Mouse (Mus musculus): Measurements from ENCODE around the gene Olfr1508.
"Not testable (repeated sequence)": the region's sequence is repeated elsewhere in the genome, so short reads cannot be mapped to it uniquely, and the experiment has no call there.

Olfr1508 gene

DNA sequence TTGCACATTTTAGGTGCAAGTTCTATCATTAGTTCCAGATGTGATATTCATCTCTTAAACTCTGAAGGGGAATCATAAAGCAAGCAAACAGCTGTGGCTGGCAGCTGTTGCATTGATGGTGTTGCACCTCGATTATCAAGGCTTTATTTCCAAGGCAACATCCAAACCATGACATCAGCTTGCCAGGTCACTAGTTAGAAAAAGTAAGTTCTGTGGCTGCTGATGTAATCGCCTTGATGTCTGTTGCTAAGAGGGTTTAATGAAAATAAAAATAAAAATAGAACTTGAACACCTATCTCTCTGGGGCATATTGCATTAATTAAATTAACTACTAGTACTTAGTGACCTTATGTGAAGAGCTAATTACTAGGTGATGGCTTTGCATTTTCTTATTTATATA lies at the start of gene Olfr1508:
Olfr1508 (minus strand) TSS at position 101 of the 400 bp plus-strand sequence.
- DNase-seq (ENCODE audit: low spot score), result no peak

- no peak for DNase-seq (ENCODE audit: low spot score)
These were observed 28.2 kb upstream of the Olfr1508 start, which contains the start of gene Olfr1507 for GRCm38 (mm10) chr14:52495516-52495915. Gene Olfr1507 (minus strand): TSS chr14:52495749.

DNA sequence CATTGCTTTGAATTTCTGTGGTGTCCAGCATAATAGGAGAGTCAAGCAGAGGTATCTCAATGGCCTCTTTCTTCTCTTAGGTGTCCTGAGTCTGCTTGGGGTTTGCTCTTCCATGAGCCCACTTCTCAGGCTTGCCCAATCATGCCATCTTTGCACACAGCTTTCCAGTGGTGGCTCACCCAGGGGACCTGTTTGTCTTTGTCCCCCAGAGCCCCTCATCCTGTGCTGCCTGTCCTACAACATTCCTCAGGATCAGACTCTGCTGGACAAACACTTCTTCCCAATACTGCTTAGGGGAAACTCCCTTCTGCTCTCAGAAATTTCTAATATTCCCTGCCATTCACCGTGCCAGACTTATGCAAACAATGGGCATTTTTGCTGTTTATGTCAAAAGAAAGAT lies 1.6 kb downstream of the Olfr1508 start:
- DNase-seq (ENCODE audit: low spot score), result no peak

DNA sequence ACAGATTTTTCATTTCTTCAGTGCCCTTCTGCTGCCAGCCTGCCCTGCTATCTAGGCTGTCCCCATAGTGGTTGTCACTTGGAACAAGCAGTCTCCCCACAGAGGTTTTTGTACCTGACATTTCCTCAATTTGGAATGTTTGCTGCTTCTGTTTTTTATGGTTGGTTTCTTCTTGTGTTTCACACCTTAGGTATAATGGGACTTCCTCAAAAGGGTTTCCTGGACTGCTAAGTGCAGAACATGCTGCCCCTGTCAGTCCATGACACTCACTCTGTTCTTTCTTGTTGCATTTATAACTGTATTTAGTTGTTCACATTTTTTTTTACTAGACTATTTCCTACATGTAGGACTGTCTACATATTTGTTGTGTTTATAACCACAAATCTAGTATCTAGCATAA lies 5.4 kb downstream of the Olfr1508 start:
- DNase-seq (ENCODE audit: low spot score), result no peak

DNA sequence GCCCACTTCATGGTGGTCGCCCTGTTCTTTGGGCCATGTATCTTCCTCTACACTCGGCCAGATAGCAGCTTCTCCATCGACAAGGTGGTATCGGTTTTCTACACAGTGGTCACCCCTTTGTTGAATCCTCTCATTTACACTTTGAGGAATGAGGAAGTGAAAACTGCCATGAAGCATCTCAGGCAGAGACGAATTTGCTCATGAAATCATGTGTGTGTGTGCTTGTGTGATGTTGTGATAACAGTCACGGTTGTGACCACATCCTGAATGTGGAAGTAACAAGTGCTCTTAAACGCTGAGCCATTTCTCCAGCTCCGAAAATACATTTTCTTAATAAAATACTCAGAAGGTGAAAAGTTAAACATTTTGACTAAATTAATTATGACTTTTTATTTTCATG lies 16.2 kb downstream of the Olfr1508 start:
- no peak for DNase-seq (ENCODE audit: low spot score)

DNA sequence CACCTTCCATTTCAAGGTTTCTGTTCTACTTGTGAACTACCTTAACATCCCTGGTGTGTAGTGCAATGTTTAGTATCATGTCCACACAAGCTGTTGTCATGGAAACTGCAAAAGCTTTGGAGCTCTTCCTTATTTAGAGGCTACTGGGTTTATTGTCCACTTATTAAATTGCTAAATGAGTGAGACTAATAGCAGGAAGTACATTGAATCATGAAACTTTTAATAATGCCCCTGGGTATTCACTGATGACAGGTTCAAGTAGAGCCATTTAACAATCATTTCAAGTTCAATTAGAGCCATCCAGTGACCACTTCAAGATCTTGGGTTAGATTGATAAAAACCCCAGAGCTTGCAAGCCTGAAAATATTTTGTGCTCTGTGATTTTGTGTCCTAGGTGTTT lies 24.6 kb downstream of the Olfr1508 start, which contains the start of gene Olfr1509:
Olfr1509 (plus strand) TSS at position 301 of the 400 bp plus-strand sequence.
- no peak for DNase-seq (ENCODE audit: low spot score)

DNA sequence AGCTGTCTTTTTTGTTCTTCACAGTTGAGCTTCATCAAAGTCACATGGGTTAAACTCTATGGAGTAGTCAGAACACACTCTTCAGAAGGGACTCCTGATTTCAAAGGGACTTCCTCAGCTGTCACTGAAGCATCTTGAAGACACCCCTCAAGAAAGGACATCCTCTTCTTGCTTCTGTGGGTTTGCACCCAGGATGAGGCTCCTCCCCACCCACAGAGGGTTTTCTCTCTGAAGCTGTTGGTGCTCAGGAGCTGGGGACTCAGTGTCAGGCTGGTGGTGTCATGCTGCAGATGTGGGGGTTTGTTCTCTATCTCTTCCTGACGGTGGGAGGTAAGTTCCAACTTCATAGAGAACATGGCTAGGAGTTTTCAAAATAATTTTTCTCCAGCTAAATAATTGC lies 39.6 kb downstream of the Olfr1508 start:
- DNase-seq (ENCODE audit: low spot score), result no peak

DNA sequence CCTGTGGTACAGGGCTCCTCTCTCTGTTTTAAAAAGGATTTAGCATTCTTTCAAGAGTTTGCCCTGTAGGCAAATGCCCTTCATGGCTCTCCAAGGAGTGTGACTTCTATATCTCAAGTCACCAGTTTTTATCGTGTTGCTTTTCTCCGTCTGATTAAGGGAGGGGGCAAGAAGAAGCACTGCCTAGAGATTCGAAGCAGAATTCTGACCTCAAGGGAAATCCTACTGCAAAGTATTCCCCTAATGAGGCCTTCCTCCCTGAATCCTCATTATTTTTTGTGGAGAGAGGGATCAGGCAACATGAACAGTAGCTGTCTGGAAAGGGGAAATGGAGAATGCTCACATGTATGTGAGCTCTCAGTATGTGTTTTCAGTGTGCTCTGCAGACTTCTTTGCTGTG lies 53.0 kb downstream of the Olfr1508 start, which contains the start of gene Olfr1510:
Olfr1510 (minus strand) TSS at position 101 of the 400 bp plus-strand sequence.
- DNase-seq (ENCODE audit: low spot score), result no peak

DNA sequence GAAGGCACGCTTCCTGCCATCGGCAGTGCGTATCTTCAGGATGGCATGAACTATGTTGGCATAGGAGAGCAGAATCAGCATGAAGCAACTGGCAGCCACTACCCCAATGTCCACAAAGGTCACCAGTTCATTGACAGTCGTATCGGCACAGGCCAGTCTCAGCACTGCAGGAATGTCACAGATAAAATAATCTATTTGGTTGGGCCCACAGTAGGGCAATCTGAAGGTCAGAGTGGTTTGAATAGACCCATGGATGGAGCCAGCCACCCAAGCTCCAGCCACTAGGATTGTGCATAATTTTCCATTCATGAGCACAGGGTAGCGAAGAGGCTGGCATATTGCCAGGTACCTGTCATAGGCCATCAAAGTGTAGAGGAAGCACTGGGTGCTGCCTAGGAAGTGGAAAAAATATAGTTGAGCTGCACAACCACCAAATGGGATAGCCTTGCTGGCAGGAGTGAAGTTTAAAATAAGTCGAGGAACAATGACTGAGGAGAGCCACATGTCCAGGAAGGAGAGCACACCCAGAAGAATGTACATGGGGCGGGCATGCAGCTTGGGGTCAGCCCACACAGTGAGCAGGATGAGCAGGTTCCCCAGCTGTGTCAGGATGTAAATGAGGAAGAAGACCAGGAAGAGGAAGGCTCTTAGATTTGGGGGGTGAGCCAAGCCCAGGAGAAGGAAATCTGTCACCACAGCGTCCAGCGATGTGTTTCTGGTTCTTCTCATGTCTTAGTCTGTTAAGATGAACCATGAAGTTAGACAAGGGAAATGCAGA lies 57.0 kb downstream of the Olfr1508 start:
- not testable (repeated sequence) for DNase-seq (ENCODE audit: low spot score)
